Mouse (Mus musculus): ENCODE data around the gene Ess2. TPM values are rescaled to one million over a fixed set of nuclear protein-coding genes. Genes with fewer than 3 reads are reported as not detected.

The Ess2 gene
- polyA plus RNA-seq, 1 experiment from 2014 or later, result 54.3 TPM

DNA sequence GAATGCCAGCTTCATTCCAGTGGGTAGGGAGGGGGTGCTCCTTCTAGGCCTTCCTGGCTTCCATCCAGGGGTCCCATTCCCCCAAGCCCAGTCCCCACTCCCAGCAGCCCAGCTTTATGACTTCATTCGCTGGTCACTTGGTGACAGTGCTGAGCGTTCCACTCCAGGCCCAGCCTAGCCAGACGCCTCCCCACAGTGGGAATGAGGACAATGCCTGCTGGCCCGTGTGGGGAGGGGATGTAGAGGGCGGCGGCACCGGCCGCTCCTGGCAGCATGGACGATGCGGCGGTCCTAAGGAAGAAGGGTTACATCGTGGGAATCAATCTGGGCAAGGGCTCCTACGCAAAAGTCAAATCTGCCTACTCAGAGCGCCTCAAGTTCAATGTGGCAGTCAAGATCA is 12.7 kb downstream of the Ess2 start, which contains the start of the genes Dgcr2 and Tssk2:
Gene Dgcr2, minus strand, starts transcription at position 101 of the 400 bp plus-strand sequence.
Gene Tssk2, plus strand, starts transcription at position 176 of the 400 bp plus-strand sequence.
- H3K27me3 ChIP-seq (ENCODE audit: control insufficient read depth, insufficient read depth, low read length), result no peaks in the 10 kb centered on the region
- no peak within 1 kb of the TSS for H3K4me2 ChIP-seq (ENCODE audit: low read depth, low read length, severe bottlenecking)
- H3K4me1 ChIP-seq (replicated peaks; ENCODE audit: control insufficient read depth, insufficient read depth, low read length), result no peaks in the 10 kb centered on the region
- 92% methylated on average over 14 of the region's 14 CpGs for WGBS
- peaks cover 16% of the 10 kb centered on the region; the same call in 1 of the 2 replicates for H3K36me3 ChIP-seq (ENCODE audit: control insufficient read depth, insufficient read depth, low read length)
- H3K9ac ChIP-seq (ENCODE audit: low read length), result no peak within 1 kb of the TSS
- DNase-seq (ENCODE audit: low spot score) (peak; percentile 38), ATAC-seq (replicated peaks; ENCODE audit: low FRiP score) (no peak)
- no peak within 1 kb of the TSS for H3K27ac ChIP-seq (ENCODE audit: low read depth, low read length)
- H3K9me3 ChIP-seq (ENCODE audit: control insufficient read depth, low read length), result no peaks in the 10 kb centered on the region
- no peak within 1 kb of the TSS for H3K4me3 ChIP-seq (ENCODE audit: low read depth, low read length)

DNA sequence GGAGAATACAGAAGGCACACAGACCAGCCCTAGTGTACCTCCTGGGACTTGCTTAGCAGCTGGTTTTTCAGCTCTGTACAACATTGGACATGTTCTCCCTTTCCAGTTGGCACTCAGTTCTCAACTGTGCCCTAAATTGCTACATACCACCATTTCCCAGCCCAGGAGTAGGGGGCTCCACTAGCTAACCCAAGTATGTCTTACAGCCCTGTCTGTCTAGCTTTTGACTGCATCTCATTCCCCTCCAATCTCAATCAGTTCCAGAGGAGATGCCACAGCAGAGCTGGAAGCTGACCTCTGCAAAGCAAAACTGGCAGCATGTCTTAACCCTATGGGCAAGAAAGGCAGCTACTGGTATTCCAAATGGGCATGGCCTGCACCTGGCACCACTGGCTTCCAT is 15.1 kb downstream of the Ess2 start:
- Histone ChIP-seq H3K27me3 (ENCODE audit: control insufficient read depth, insufficient read depth, low read length) (no peaks in the 10 kb centered on the region), H3K4me1 (replicated peaks; ENCODE audit: control insufficient read depth, insufficient read depth, low read length) (no peaks in the 10 kb centered on the region), H3K4me3 (ENCODE audit: low read depth, low read length) (no peak overlapping the region), H3K4me2 (ENCODE audit: low read depth, low read length, severe bottlenecking) (no peak overlapping the region), H3K27ac (ENCODE audit: low read depth, low read length) (no peak overlapping the region), H3K9me3 (ENCODE audit: control insufficient read depth, low read length) (no peaks in the 10 kb centered on the region), H3K9ac (ENCODE audit: low read length) (no peak overlapping the region), H3K36me3 (ENCODE audit: control insufficient read depth, insufficient read depth, low read length) (peaks cover 3% of the 10 kb centered on the region; the same call in 1 of the 2 replicates)
- ATAC-seq (replicated peaks; ENCODE audit: low FRiP score), result no peak
- peak; percentile 27 for DNase-seq (ENCODE audit: low spot score)

DNA sequence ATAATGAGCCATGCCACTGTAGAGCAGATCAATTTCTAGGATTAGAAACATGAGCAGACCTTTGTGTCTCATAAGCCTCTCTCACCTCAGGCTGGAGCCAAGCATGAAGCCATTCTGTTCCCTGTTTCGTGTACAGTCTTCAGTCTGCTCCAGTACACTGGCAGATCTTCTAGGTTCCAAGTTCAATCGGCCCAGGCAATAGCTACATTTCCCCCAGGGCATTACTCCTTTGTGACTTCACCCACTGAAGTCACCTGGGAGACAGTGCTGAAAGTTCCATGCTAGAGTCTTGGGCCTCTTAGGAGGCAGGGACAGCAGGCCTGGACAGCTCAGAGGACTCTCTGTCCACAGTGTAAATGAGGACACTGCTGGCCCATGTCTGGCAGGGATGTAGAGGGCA is 17.2 kb downstream of the Ess2 start, which contains the start of gene Tssk1:
Gene Tssk1, plus strand, starts transcription at position 301 of the 400 bp plus-strand sequence.
- Histone ChIP-seq H3K4me3 (ENCODE audit: low read depth, low read length) (no peak within 1 kb of the TSS), H3K4me1 (replicated peaks; ENCODE audit: control insufficient read depth, insufficient read depth, low read length) (peaks cover 6% of the 10 kb centered on the region; the same call in 1 of the 2 replicates), H3K27me3 (ENCODE audit: control insufficient read depth, insufficient read depth, low read length) (no peaks in the 10 kb centered on the region), H3K9ac (ENCODE audit: low read length) (no peak within 1 kb of the TSS), H3K27ac (ENCODE audit: low read depth, low read length) (no peak within 1 kb of the TSS), H3K9me3 (ENCODE audit: control insufficient read depth, low read length) (no peaks in the 10 kb centered on the region), H3K4me2 (ENCODE audit: low read depth, low read length, severe bottlenecking) (no peak within 1 kb of the TSS), H3K36me3 (ENCODE audit: control insufficient read depth, insufficient read depth, low read length) (no peaks in the 10 kb centered on the region)
- DNase-seq (ENCODE audit: low spot score), result no peak
- no peak for ATAC-seq (replicated peaks; ENCODE audit: low FRiP score)
- WGBS, result 84% methylated on average over 2 of the region's 2 CpGs

DNA sequence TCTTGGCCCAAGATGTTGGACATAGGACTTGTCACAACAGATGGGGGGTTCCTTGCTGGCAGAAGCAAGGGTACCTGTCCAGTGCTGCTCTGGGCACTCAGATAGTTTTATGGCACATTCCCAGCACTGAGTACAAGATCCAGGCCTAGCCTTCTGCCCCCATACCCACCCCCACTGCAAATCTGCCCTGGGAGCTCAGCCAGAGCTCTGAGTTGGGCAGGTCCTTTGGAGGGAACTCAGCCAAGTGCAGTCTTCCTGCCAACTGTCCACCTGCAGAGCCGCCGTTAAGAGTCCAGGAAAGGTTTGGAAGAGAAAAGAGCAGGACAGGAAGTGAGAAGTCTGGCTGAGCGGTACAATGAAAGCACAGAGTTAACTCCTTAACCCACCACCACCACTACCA is 18.5 kb downstream of the Ess2 start:
- Histone ChIP-seq H3K4me1 (replicated peaks; ENCODE audit: control insufficient read depth, insufficient read depth, low read length) (peaks cover 6% of the 10 kb centered on the region; the same call in 1 of the 2 replicates), H3K9ac (ENCODE audit: low read length) (no peak overlapping the region), H3K9me3 (ENCODE audit: control insufficient read depth, low read length) (no peaks in the 10 kb centered on the region), H3K36me3 (ENCODE audit: control insufficient read depth, insufficient read depth, low read length) (no peaks in the 10 kb centered on the region), H3K27ac (ENCODE audit: low read depth, low read length) (no peak overlapping the region), H3K4me3 (ENCODE audit: low read depth, low read length) (no peak overlapping the region), H3K4me2 (ENCODE audit: low read depth, low read length, severe bottlenecking) (no peak overlapping the region), H3K27me3 (ENCODE audit: control insufficient read depth, insufficient read depth, low read length) (no peaks in the 10 kb centered on the region)
- 86% methylated on average over 3 of the region's 3 CpGs for WGBS
- ATAC-seq (replicated peaks; ENCODE audit: low FRiP score) (no peak), DNase-seq (ENCODE audit: low spot score) (no peak)

DNA sequence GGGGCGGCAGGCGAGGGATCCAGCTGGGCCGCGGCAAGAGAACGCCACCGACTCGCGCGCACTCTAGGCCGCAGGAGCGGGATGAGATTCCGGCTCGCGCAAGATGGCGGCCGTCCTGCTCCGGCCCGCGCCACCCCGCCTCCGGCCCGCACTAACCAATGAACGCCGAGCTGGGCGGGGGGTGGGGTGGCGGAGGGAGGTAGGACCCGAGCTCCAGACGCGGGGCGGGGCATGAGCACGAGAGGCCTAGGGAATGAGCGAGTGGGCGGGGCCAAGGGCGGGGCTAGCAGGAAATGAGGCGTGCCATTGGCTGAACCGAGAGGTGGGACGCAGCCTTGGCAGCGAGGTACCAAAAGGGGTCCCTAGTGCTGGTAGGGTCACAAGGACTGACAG is 19.6 kb downstream of the Ess2 start, which contains the start of gene Gm20518:
Gene Gm20518, minus strand, starts transcription at position 105 of the 393 bp plus-strand sequence.
- WGBS, result under 1% methylated on average over 38 of the region's 38 CpGs

DNA sequence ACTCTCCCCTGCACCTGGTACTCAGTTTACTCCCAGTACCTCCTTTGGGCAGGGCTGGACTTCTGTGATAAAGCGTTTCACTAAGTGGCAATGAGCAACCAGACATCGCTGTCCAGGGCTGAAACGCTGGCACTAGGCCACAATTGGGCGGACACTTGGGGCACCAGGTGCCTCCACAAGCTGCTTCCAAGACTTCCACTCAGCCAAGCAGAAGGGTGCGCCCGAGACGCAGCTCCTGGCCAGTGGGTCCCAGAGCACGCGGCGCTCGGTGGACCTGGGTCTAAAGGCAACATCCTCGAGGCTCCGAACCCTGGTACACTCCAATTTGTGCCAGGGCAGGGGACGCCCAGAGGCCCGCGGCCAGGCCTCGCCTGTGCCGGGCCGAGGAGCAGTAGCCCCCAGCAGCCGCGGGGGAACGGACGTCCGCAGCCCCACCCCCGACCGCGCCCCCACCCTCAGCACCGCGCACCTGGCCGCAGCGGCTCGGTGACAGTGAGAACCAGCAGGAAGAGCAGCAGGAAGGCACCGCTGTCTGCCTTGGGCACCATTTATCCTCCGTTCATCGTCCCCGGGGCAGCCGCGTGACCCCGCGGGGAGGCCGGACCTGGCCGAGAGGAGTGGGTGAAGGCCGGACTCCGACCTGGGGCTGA is 20.1 kb downstream of the Ess2 start:
- ATAC-seq (replicated peaks; ENCODE audit: low FRiP score) (peak; percentile 70), DNase-seq (ENCODE audit: low spot score) (peak; percentile 76)
- peak overlapping the region; percentile 85 for H3K27ac ChIP-seq (ENCODE audit: low read depth, low read length)
- H3K4me2 ChIP-seq (ENCODE audit: low read depth, low read length, severe bottlenecking), result peak overlapping the region; percentile 85
- peak overlapping the region; percentile 98 for H3K9ac ChIP-seq (ENCODE audit: low read length)
- H3K36me3 ChIP-seq (ENCODE audit: control insufficient read depth, insufficient read depth, low read length), result no peaks in the 10 kb centered on the region
- WGBS, result 0% methylated on average over 44 of the region's 44 CpGs
- peak overlapping the region; percentile 94 for H3K4me3 ChIP-seq (ENCODE audit: low read depth, low read length)
- no peaks in the 10 kb centered on the region for H3K27me3 ChIP-seq (ENCODE audit: control insufficient read depth, insufficient read depth, low read length)
- H3K9me3 ChIP-seq (ENCODE audit: control insufficient read depth, low read length), result no peaks in the 10 kb centered on the region
- peaks cover 7% of the 10 kb centered on the region; the same call in 1 of the 2 replicates for H3K4me1 ChIP-seq (replicated peaks; ENCODE audit: control insufficient read depth, insufficient read depth, low read length)

More for the DNA sequence above, 19.6 kb downstream of the Ess2 start, which contains the start of gene Gm20518:
- H3K4me2 ChIP-seq (ENCODE audit: low read depth, low read length, severe bottlenecking), result peak within 1 kb of the TSS; percentile 85
- peak; percentile 98 for ATAC-seq (replicated peaks; ENCODE audit: low FRiP score)
- H3K27ac ChIP-seq (ENCODE audit: low read depth, low read length), result peak within 1 kb of the TSS; percentile 85
- peak within 1 kb of the TSS; percentile 94 for H3K4me3 ChIP-seq (ENCODE audit: low read depth, low read length)
- no peaks in the 10 kb centered on the region for H3K9me3 ChIP-seq (ENCODE audit: control insufficient read depth, low read length)
- no peaks in the 10 kb centered on the region for H3K36me3 ChIP-seq (ENCODE audit: control insufficient read depth, insufficient read depth, low read length)
- H3K27me3 ChIP-seq (ENCODE audit: control insufficient read depth, insufficient read depth, low read length), result no peaks in the 10 kb centered on the region
- H3K4me1 ChIP-seq (replicated peaks; ENCODE audit: control insufficient read depth, insufficient read depth, low read length), result peaks cover 6% of the 10 kb centered on the region; the same call in 1 of the 2 replicates
- peak within 1 kb of the TSS; percentile 98 for H3K9ac ChIP-seq (ENCODE audit: low read length)
- DNase-seq (ENCODE audit: low spot score), result peak; percentile 100

DNA sequence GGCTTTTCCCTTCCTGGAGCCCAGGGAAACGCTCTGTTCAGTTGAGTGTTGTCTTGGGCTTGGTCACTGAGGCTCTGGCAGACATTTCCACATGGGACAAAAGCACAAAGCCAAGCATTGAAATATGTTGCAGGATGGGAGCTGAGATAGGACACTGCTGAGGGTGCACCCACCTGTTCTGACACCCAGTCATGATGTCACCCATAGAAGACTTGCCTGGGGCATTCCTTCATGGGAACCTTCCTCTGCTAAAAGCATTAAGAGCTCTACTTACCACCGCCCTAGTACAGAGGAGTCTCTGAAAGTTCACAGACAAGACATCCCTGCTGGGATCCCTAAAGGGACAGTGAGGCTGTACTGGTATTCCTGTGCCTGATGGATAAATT is 20.8 kb downstream of the Ess2 start:
- Histone ChIP-seq H3K36me3 (ENCODE audit: control insufficient read depth, insufficient read depth, low read length) (no peaks in the 10 kb centered on the region), H3K4me3 (ENCODE audit: low read depth, low read length) (peak overlapping the region; percentile 94), H3K4me2 (ENCODE audit: low read depth, low read length, severe bottlenecking) (peak overlapping the region; percentile 85), H3K9me3 (ENCODE audit: control insufficient read depth, low read length) (no peaks in the 10 kb centered on the region), H3K4me1 (replicated peaks; ENCODE audit: control insufficient read depth, insufficient read depth, low read length) (peaks cover 7% of the 10 kb centered on the region; the same call in 1 of the 2 replicates), H3K27ac (ENCODE audit: low read depth, low read length) (no peak overlapping the region), H3K9ac (ENCODE audit: low read length) (peak overlapping the region; percentile 98), H3K27me3 (ENCODE audit: control insufficient read depth, insufficient read depth, low read length) (no peaks in the 10 kb centered on the region)
- DNase-seq (ENCODE audit: low spot score) (peak; percentile 44), ATAC-seq (replicated peaks; ENCODE audit: low FRiP score) (no peak)
- WGBS, result 55% methylated on average over 2 of the region's 2 CpGs

DNA sequence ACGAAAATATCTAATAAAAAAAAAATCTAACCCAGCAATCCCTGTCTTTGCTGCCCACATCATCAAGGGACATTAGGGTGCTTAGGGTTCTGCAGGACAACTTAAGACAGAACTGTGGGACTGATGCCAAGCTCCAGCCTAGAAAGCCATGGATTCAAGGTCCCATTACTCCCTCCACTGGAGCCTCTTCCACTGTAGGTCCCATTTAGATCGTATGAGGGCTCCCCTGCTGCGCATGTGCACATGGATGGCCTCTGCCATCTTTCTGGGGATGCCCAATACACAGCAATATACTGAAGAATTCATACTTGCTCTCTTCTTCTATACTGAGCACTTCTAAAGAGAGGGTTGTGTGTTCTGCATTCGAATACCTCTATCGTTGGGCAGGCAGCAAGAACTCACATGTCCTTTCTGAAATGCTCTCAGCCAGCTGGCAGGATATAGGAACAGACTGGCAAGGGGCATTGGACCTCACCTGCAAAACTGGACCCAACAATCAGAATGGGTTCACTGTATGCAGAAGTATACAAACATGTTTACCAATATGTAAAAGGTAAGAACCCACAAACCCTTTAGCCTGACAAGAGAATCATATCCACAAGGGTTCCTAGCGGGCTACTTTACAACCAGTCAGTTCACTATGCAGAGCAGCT is 21.3 kb downstream of the Ess2 start:
- Histone ChIP-seq H3K9me3 (ENCODE audit: control insufficient read depth, low read length) (no peaks in the 10 kb centered on the region), H3K27ac (ENCODE audit: low read depth, low read length) (no peak overlapping the region), H3K4me2 (ENCODE audit: low read depth, low read length, severe bottlenecking) (peak overlapping the region; percentile 85), H3K9ac (ENCODE audit: low read length) (peak overlapping the region; percentile 98), H3K36me3 (ENCODE audit: control insufficient read depth, insufficient read depth, low read length) (no peaks in the 10 kb centered on the region), H3K4me1 (replicated peaks; ENCODE audit: control insufficient read depth, insufficient read depth, low read length) (peaks cover 7% of the 10 kb centered on the region; the same call in 1 of the 2 replicates), H3K27me3 (ENCODE audit: control insufficient read depth, insufficient read depth, low read length) (no peaks in the 10 kb centered on the region), H3K4me3 (ENCODE audit: low read depth, low read length) (peak overlapping the region; percentile 94; the same call in 1 of the 2 replicates)
- 87% methylated on average over 6 of the region's 6 CpGs for WGBS
- peak; percentile 2 for DNase-seq (ENCODE audit: low spot score)
- no peak for ATAC-seq (replicated peaks; ENCODE audit: low FRiP score)
